25 mouse cellular contexts compared by ENCODE assay signal in the genomic region with DNA sequence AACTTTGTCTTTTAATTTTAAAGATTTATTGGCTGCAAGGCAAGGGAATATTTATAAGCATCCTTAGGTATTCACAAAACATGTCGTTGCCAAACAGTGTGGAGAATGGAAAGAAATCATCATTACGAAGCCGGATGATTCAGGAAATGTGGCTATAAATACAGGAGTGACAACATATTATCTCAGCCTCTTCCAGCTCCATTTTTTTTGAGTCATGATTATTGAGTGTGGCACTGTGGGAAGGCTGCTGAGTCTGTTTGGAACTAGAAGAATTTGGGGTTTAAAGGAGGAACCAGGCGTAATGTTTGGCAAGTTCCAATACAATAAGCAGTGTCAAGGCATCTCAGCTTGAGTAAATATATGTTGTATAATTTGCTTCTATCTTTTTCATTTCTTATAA.
DNase-seq lines count a peak whose midpoint lies in the region; ATAC-seq and TF ChIP-seq lines count a peak whose summit lies in the region.
"Had no signal": no experiment of that assay in that cellular context is flagged by ENCODE, and none has a peak within 500 bp of the region (broad histone marks: within the 10 kb centered on the region; RNA-seq: fewer than 3 reads in every experiment).

No protein-coding gene starts in this region.

- DNase-seq in lung, embryonic 14.5 days, result peak; percentile 19
- DNase-seq in lung, adult 18-20 months, result no peak
- peak; percentile 43 for DNase-seq in brain, adult 2 months (ENCODE audit: low read depth, low spot score)
- DNase-seq in cerebellum, postnatal 25 days, result no peak
- no peak for DNase-seq in kidney, adult 2 months
- DNase-seq: adrenal gland, postnatal 25 days; cerebellum, adult 2 months; cerebellum, postnatal 14 days; gastrocnemius, adult 2 months; gastrocnemius, postnatal 36 days; heart, postnatal 14 days; kidney, adult 8-10 months; layer of hippocampus, postnatal 36 days; liver; lung, postnatal 36 days had no signal

- no peak for TF ChIP-seq CTCF in lung, embryonic 14.5 days (IDR thresholded peaks at IDR 0.05; ENCODE audit: low read depth)
- TF ChIP-seq CTCF in C2C12 (IDR thresholded peaks at IDR 0.05; ENCODE audit: control insufficient read depth, insufficient read depth, insufficient read length), result no peak
- TF ChIP-seq CTCF in kidney, adult 2 months (conservative IDR thresholded peaks at IDR 0.05; ENCODE audit: insufficient read depth, insufficient read length, low read depth, low read length), result no peak

- H3K27ac ChIP-seq in lung, embryonic 14.5 days (ENCODE audit: low read depth), result no peak overlapping the region
- H3K27ac ChIP-seq in kidney, adult 2 months (ENCODE audit: insufficient read depth, low read depth, low read length), result no peak overlapping the region
- H3K27ac ChIP-seq: heart, embryonic 13.5 days; hindbrain, postnatal 0 days; intestine, embryonic 15.5 days; kidney, postnatal 0 days; liver, embryonic 15.5 days; stomach, embryonic 15.5 days had no signal

- 48% methylated on average over 4 of the region's 4 CpGs for WGBS in lung, embryonic 14.5 days
- 73% methylated on average over 4 of the region's 4 CpGs for WGBS in kidney, adult 2 months

- no peaks in the 10 kb centered on the region for H3K36me3 ChIP-seq in lung, embryonic 14.5 days (ENCODE audit: insufficient read depth)
- no peaks in the 10 kb centered on the region for H3K36me3 ChIP-seq in C2C12 (ENCODE audit: control insufficient read depth, insufficient read depth)
- H3K36me3 ChIP-seq in kidney, adult 2 months (ENCODE audit: control insufficient read depth, insufficient read depth, low read length), result no peaks in the 10 kb centered on the region
- H3K36me3 ChIP-seq: heart, embryonic 13.5 days; intestine, embryonic 15.5 days; liver, embryonic 15.5 days; stomach, embryonic 15.5 days had no signal

- no peak overlapping the region for H3K4me3 ChIP-seq in lung, embryonic 14.5 days (ENCODE audit: low read depth, low read length)
- no peak overlapping the region for H3K4me3 ChIP-seq in C2C12 (ENCODE audit: insufficient read depth, poor library complexity, severe bottlenecking)
- H3K4me3 ChIP-seq in kidney, adult 2 months (ENCODE audit: insufficient read depth, low read depth, low read length), result no peak overlapping the region
- H3K4me3 ChIP-seq: gastrocnemius, adult 2 months; heart, embryonic 13.5 days; intestine, embryonic 15.5 days; liver, embryonic 15.5 days; stomach, embryonic 15.5 days had no signal

- H3K27me3 ChIP-seq in lung, embryonic 14.5 days (ENCODE audit: insufficient read depth, low read length), result no peaks in the 10 kb centered on the region
- no peaks in the 10 kb centered on the region for H3K27me3 ChIP-seq in C2C12 (ENCODE audit: control insufficient read depth, insufficient read depth, insufficient read length)
- H3K27me3 ChIP-seq in kidney, adult 2 months (replicated peaks; ENCODE audit: control insufficient read depth, insufficient read depth, low read length), result no peaks in the 10 kb centered on the region
- H3K27me3 ChIP-seq: heart, embryonic 13.5 days; intestine, embryonic 15.5 days; liver, embryonic 15.5 days; stomach, embryonic 15.5 days had no signal

- no peak overlapping the region for H3ac ChIP-seq in C2C12 (ENCODE audit: control insufficient read depth, insufficient read length, low read depth)

- no peak for TF ChIP-seq POLR2A in kidney, adult 2 months (IDR thresholded peaks at IDR 0.05; ENCODE audit: low read depth, low read length)

- no peaks in the 10 kb centered on the region for H3K79me2 ChIP-seq in C2C12 (ENCODE audit: control insufficient read depth, insufficient read depth)

- no peak for ATAC-seq in lung, embryonic 14.5 days (ENCODE audit: insufficient read depth)
- ATAC-seq: forebrain, embryonic 14.5 days; hindbrain, postnatal 0 days; intestine, embryonic 15.5 days; midbrain, embryonic 16.5 days had no signal

- H3K79me3 ChIP-seq in C2C12 (ENCODE audit: low read depth), result no peaks in the 10 kb centered on the region

- no peak overlapping the region for H3K4me2 ChIP-seq in lung, embryonic 14.5 days
- H3K4me2 ChIP-seq: heart, embryonic 13.5 days; intestine, embryonic 15.5 days; liver, embryonic 15.5 days; midbrain, embryonic 11.5 days; stomach, embryonic 15.5 days had no signal

- no peaks in the 10 kb centered on the region for H3K9me3 ChIP-seq in lung, embryonic 14.5 days (ENCODE audit: low read depth, low read length)
- H3K9me3 ChIP-seq: heart, embryonic 13.5 days; intestine, embryonic 15.5 days; liver, embryonic 15.5 days; stomach, embryonic 15.5 days had no signal

- H3K9ac ChIP-seq in lung, embryonic 14.5 days, result no peak overlapping the region
- H3K9ac ChIP-seq: heart, embryonic 13.5 days; intestine, embryonic 15.5 days; liver, embryonic 15.5 days; stomach, embryonic 15.5 days had no signal

- no peaks in the 10 kb centered on the region; the same call in 1 of the 2 replicates for H3K4me1 ChIP-seq in lung, embryonic 14.5 days (ENCODE audit: insufficient read depth)
- H3K4me1 ChIP-seq in kidney, adult 2 months (ENCODE audit: control insufficient read depth, insufficient read depth, low read length), result no peaks in the 10 kb centered on the region
- H3K4me1 ChIP-seq: heart, embryonic 13.5 days; intestine, embryonic 15.5 days; liver, embryonic 15.5 days had no signal

TF ChIP-seq in C2C12, 6 proteins besides CTCF, POLR2A, EP300 and RAD21:
- TF ChIP-seq MAX (IDR thresholded peaks at IDR 0.05) (no peak), MYOD1 (IDR thresholded peaks at IDR 0.05; ENCODE audit: control insufficient read depth, insufficient read length, low read depth) (no peak), USF1 (IDR thresholded peaks at IDR 0.05; ENCODE audit: low read depth) (no peak), CEBPB (IDR thresholded peaks at IDR 0.05; ENCODE audit: low read depth) (peak; percentile 46), FOSL1 (IDR thresholded peaks at IDR 0.05; ENCODE audit: insufficient read depth, low read length, poor library complexity, severe bottlenecking) (peak; percentile 76), MYOG (IDR thresholded peaks at IDR 0.05; ENCODE audit: control insufficient read depth, extremely low read depth, insufficient read length) (no peak)
TF ChIP-seq in C2C12: peak in this region for 2.

Comparison
In these comparisons a context has a peak if more than half of its experiments do, and no peak if none do; other contexts are left out.
1. DNase-seq: peak in lung, embryonic 14.5 days (single experiment) and brain, adult 2 months (single experiment); none in lung, adult 18-20 months (0 of 2), cerebellum, postnatal 25 days (0 of 2) and kidney, adult 2 months (single experiment).